Mouse (Mus musculus) liver, embryonic 14.5 days (tissue): ENCODE measurements around the gene Tpd52l2.

ENCODE experiments used
- CTCF ChIP-seq: IDR thresholded peaks from 2 replicates; pipeline ENCODE4 v1.5.1; 2016; ENCODE audit warnings: antibody characterized with exemption, low read depth, control low read depth
- EP300 ChIP-seq: IDR thresholded peaks from 2 replicates; pipeline ENCODE4 v1.6.1; 2016; ENCODE audit warnings: antibody characterized with exemption, low read depth

DNA sequence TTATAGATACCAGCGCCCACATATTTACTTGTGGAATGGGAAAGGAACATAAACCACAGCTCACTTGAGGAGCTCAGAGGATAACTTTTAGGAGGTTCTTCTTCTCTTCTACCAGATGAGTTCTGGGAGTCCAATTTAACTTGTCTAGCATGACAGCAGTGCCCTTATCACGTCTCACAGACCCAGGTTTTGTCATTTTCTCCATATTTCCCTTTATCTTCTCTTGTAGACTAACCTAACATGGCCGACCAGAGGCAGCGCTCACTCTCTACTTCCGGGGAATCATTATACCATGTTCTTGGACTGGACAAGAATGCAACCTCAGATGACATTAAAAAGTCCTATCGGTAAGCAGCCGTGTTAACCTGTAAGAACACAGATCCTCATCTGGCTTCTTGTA lies 49.2 kb downstream of the Tpd52l2 start:
- TF ChIP-seq EP300 (peak; percentile 48), CTCF (no peak)
